Mouse (Mus musculus): ENCODE measurements around the gene Cntnap5b. TPM values are rescaled to one million over a fixed set of nuclear protein-coding genes. Genes with fewer than 3 reads are reported as not detected.

Cntnap5b gene
- 3.1 and 3.3 TPM in 2 replicates for polyA plus RNA-seq (2015; fragmentation: Nextera tagmentation; extraction: Ambion mirVana)

DNA sequence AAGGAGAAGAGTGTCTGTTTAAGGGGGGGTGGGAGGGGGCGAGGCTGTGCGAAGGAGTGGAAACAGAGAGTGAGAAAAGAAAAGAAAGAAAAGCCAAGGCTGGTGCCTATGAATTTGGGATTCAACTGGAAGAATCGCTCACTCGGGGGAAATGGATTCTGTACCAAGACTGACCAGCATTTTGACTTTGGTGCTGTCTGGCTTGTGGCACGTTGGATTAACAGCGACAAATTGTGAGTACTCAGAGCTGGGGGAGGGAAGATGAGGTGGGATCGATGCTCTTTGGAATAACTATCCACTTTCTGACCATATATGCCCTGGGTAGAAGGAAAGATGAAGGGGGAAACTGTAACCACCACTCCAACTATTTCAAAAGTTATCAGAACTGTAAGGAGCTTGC is at the start of gene Cntnap5b:
Cntnap5b (plus strand) TSS at position 152 of the 400 bp plus-strand sequence.
- Histone ChIP-seq H3K4me1 (0 out of 2 replicates have a peak, but pooled peaks cover 6% of the 10 kb centered on the region), H3K9me3 (no peaks in the 10 kb centered on the region), H3K27ac (peak within 1 kb of the TSS; percentile 58; the same call in 1 of the 2 replicates), H3K36me3 (replicated peaks) (no peaks in the 10 kb centered on the region), H3K4me3 (peak within 1 kb of the TSS; percentile 46), H3K4me2 (peak within 1 kb of the TSS; percentile 68), H3K27me3 (replicated peaks) (no peaks in the 10 kb centered on the region), H3K9ac (peak within 1 kb of the TSS; percentile 29)
- 29% methylated on average over 7 of the region's 7 CpGs for WGBS
- peak; percentile 5 for ATAC-seq (replicated peaks)

DNA sequence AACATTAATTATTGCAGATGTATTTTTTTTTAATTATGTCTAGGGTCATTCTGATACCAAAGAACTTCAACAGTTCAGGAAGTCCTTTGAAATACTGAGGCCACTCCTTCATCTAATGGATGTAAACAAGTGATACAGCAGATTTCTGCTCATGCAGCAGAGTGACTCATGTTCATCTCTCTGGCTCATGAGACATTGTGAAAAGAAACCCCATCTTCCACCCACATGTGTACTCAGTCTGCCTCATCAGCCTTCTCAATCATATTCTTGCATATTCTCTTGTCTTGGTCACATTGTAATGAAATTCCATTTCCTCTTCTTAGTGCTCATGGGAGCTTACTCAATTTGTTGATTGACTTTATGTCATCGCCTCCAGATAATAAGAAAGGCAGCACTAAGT is 12.6 kb upstream of the Cntnap5b start:
- Histone ChIP-seq H3K9me3 (no peaks in the 10 kb centered on the region), H3K4me1 (no peaks in the 10 kb centered on the region), H3K4me2 (no peak overlapping the region), H3K36me3 (replicated peaks) (no peaks in the 10 kb centered on the region), H3K27ac (no peak overlapping the region), H3K4me3 (no peak overlapping the region), H3K27me3 (replicated peaks) (no peaks in the 10 kb centered on the region), H3K9ac (no peak overlapping the region)
- 96% methylated on average over 1 of the region's 1 CpGs for WGBS
- no peak for ATAC-seq (replicated peaks)

DNA sequence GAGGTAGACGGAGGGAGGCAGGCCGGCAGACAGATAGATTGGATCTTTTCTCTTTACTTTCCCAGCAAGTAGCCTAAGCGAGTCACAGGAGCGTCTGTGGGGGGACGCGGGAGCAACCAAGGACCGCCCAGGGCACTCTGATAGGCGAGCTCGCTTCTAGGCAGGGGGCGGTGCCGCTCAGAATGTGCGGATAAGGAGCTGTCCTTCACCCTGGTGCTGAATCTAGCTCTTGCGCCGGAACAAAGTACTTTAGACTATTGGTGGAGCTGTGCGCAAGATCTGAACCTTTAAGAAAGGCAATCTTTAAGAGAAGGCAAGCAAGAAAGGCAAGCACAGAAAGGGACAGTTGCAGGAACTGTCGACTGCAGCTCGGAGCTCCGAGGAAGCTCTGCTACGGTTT is 382 bp upstream of the Cntnap5b start:
- Histone ChIP-seq H3K9me3 (no peaks in the 10 kb centered on the region), H3K27ac (peak overlapping the region; percentile 58; the same call in 1 of the 2 replicates), H3K36me3 (replicated peaks) (no peaks in the 10 kb centered on the region), H3K4me2 (peak overlapping the region; percentile 68), H3K4me1 (0 out of 2 replicates have a peak, but pooled peaks cover 6% of the 10 kb centered on the region), H3K27me3 (replicated peaks) (no peaks in the 10 kb centered on the region), H3K9ac (peak overlapping the region; percentile 29), H3K4me3 (peak overlapping the region; percentile 46)
- 1% methylated on average over 19 of the region's 19 CpGs for WGBS
- ATAC-seq (replicated peaks): peak; percentile 92

DNA sequence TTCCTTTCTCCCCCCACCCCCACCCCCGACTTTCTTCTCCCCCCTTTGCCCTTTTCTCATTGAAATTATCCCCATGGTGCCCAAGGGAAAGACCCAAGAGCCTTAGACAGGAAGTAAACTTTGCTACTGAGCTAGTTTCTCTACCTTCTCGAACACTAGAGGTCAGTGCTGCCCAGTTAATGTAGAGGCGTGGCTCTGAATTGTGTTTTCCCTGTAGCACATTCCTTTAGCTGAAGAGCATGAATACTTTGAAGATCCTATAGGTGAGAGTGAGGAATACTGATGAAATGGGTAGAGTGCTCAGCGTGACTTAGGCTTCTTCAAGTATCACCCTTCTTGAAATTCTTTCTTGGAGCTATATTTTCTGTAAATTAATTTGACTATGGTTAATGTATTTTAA is 1.6 kb downstream of the Cntnap5b start:
- Histone ChIP-seq H3K36me3 (replicated peaks) (no peaks in the 10 kb centered on the region), H3K4me2 (peak overlapping the region; percentile 68), H3K9ac (no peak overlapping the region), H3K9me3 (no peaks in the 10 kb centered on the region), H3K4me3 (peak overlapping the region; percentile 46), H3K27ac (no peak overlapping the region), H3K4me1 (0 out of 2 replicates have a peak, but pooled peaks cover 6% of the 10 kb centered on the region), H3K27me3 (replicated peaks) (no peaks in the 10 kb centered on the region)
- peak; percentile 77; the same call in 1 of the 2 replicates for ATAC-seq (replicated peaks)
- WGBS: 4% methylated on average over 4 of the region's 4 CpGs

DNA sequence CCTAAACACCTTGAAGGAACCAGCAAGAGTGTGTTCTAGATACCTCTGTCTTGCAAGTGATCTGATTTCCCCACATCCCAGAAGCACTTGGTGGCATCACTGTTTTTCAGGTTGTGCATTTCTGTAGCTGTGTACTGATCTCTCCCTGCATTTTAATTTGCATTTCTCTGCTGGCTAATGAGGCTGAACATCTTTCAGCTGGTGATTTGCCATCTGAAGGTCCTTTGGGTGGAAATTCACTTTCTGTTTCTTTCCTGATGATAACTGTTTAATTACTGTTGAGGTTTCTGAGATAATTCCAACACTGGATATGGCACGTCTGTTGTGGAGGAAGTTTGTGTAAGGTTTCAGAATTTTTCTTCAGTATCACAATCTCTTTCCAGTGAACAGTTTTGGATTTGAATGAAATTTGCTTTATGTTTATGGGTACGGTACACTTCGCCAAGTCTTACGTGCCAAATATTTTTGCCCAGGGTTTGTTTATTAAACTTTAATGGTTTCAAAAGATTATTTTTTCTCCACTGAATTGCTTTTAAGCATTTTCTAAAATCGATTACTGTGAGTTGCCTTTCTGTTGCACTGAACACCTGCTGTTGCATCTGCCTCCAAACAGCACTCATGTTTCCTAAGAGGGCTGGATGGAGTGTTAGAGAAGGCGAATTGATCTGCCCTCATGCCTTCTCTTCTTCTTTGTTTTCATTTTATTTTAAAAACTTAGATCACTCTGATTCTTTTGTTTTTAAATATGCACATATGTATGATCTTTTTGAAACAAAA is 41.0 kb downstream of the Cntnap5b start:
- no peak overlapping the region for H3K9ac ChIP-seq
- H3K4me3 ChIP-seq: no peak overlapping the region
- 87% methylated on average over 6 of the region's 6 CpGs for WGBS
- no peak for ATAC-seq (replicated peaks)
- H3K36me3 ChIP-seq (replicated peaks): no peaks in the 10 kb centered on the region
- no peak overlapping the region for H3K27ac ChIP-seq
- no peaks in the 10 kb centered on the region for H3K27me3 ChIP-seq (replicated peaks)
- H3K9me3 ChIP-seq: no peaks in the 10 kb centered on the region
- H3K4me1 ChIP-seq: no peaks in the 10 kb centered on the region
- no peak overlapping the region for H3K4me2 ChIP-seq

DNA sequence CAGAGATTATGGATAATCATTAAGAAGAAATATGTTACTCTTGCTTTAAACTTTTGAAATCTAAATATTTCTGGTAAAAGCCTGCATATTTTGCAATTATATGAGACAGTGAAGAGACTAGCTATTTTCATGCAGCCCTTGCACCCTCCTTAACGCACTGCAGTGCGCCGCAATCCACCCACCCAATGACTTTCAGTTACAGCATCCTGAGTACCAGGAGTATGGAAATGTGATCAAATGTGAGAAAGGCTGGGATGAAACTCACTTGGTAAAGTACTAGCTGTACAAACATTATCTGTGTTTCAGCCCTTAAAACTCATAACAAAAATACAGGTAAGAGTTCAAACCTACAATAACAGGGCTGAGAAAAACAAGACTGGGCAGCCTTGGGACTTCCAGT is 99.8 kb downstream of the Cntnap5b start:
- no peaks in the 10 kb centered on the region for H3K4me1 ChIP-seq
- ATAC-seq (replicated peaks): no peak
- no peaks in the 10 kb centered on the region for H3K9me3 ChIP-seq
- H3K36me3 ChIP-seq (replicated peaks): no peaks in the 10 kb centered on the region
- no peak overlapping the region for H3K9ac ChIP-seq
- WGBS: 94% methylated on average over 3 of the region's 3 CpGs
- H3K27me3 ChIP-seq (replicated peaks): no peaks in the 10 kb centered on the region
- no peak overlapping the region for H3K4me3 ChIP-seq
- H3K27ac ChIP-seq: no peak overlapping the region
- H3K4me2 ChIP-seq: no peak overlapping the region

DNA sequence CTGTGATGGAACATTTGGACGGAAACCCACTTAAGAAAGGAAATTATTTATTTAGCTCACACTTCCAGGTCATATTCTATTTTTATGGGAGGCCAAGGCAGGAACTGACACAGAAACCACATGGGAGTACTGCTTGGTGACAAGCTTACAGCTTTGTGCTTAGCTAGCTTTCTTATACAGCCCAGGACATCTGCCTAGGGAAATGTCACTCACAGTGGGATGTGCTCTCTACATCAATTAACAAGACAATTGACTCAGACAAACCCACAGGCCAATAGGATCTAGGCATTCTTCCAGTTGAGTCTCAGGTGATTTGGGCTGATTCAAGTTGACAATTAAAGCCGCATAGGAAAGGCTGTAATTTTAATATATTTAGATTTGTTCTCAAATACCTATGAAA is 135.2 kb downstream of the Cntnap5b start:
- 49% methylated on average over 2 of the region's 2 CpGs for WGBS

DNA sequence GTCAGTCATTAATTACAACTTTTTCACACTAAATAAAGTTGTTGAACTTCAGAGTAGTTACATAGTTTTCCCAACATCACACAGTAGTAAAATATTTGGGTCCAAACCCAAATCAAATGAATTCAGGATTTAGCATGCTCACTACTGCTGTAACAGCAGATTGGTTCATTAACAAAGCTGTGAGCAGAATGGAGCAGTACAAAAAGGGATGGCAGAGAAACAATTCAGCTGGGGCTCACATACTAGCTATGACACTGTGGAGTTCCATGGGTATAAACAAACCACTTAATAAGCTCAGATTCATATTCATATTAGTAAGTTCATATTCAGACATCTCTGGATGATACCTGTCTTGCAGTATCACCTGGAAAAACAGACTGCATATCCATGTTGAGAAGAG is 170.9 kb downstream of the Cntnap5b start:
- Histone ChIP-seq H3K4me3 (no peak overlapping the region), H3K27me3 (replicated peaks) (no peaks in the 10 kb centered on the region), H3K36me3 (replicated peaks) (no peaks in the 10 kb centered on the region), H3K27ac (no peak overlapping the region), H3K4me2 (no peak overlapping the region), H3K9me3 (no peaks in the 10 kb centered on the region), H3K9ac (no peak overlapping the region), H3K4me1 (no peaks in the 10 kb centered on the region)
- no peak for ATAC-seq (replicated peaks)

More for the DNA sequence above, 135.2 kb downstream of the Cntnap5b start:
- no peaks in the 10 kb centered on the region for H3K36me3 ChIP-seq (replicated peaks)
- peak; percentile 76; the same call in 1 of the 2 replicates for ATAC-seq (replicated peaks)
- no peak overlapping the region for H3K27ac ChIP-seq
- H3K4me1 ChIP-seq: no peaks in the 10 kb centered on the region
- no peaks in the 10 kb centered on the region for H3K27me3 ChIP-seq (replicated peaks)
- no peak overlapping the region for H3K9ac ChIP-seq
- H3K4me3 ChIP-seq: no peak overlapping the region
- H3K4me2 ChIP-seq: no peak overlapping the region
- no peaks in the 10 kb centered on the region for H3K9me3 ChIP-seq

DNA sequence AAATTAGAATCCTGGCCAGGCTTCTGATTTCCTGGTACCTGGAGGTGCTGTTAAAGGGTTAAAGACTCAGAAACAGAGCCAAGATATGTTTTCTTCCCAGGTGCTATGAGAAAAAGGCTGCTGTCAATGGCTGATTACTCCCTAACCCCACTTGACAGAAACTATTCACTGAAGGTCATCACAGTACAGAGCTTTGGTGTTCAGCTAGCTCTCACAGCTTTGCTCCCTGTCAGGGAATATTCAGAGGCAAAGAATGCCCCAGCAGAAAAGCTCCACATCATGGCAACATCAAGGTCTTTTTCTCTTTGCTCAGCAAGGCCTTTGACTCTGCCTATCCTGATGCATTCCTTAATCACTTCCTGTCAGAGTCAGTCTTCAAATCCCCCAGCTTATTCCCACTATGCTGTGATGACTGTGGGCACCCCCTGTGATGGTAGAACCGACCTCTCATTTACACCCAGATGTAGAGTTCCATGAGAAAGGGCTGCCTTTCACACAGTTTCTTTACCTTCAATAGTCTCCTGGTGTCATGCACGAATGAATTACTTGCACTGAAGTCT is 186.9 kb downstream of the Cntnap5b start:
- no peaks in the 10 kb centered on the region for H3K27me3 ChIP-seq (replicated peaks)
- no peaks in the 10 kb centered on the region for H3K9me3 ChIP-seq
- no peaks in the 10 kb centered on the region for H3K36me3 ChIP-seq (replicated peaks)
- H3K27ac ChIP-seq: no peak overlapping the region
- H3K4me1 ChIP-seq: no peaks in the 10 kb centered on the region
- peak; percentile 90 for ATAC-seq (replicated peaks)
- no peak overlapping the region for H3K4me2 ChIP-seq
- no peak overlapping the region for H3K9ac ChIP-seq
- no peak overlapping the region for H3K4me3 ChIP-seq
- 14% methylated on average over 2 of the region's 2 CpGs for WGBS

DNA sequence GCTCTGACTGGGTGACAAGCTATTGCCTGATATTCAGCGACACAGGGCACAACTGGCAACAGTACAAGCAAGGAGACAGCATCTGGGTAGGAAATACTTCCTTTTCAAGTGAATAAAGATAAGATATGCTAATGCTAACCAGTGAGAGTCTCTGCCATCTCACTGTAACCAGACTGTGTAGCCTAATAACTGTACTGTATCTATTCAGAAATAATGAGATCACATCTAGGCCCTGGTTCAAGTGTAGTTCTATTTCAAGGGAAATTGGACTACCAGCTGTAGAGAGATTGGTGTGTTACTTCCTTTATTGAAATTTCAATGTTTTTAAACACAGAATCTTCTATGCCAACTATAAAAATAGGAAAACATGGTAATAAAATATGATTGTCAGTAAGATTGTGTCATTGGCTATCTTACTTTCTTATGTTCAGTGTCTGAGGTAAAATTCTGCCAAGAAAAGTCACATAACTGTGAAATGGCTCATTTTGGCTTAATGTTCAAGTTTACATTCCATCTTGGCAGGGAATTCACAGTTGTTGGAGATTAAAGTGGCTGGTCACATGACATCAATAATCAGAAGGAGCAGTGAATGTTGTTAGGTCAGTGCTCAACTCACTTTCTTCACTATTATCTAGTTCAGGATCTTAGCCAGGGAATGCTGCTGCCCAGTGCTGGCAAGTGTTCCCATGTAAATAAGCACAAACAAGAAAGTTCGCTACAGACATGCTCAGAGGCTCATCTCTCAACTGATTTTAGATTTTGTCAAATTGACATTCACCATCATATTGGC is 194.9 kb downstream of the Cntnap5b start:
- no peak overlapping the region for H3K4me2 ChIP-seq
- H3K27ac ChIP-seq: no peak overlapping the region
- WGBS: 90% methylated on average over 2 of the region's 2 CpGs
- no peak overlapping the region for H3K4me3 ChIP-seq
- ATAC-seq (replicated peaks): no peak
- H3K9ac ChIP-seq: no peak overlapping the region
- H3K9me3 ChIP-seq: no peaks in the 10 kb centered on the region
- H3K27me3 ChIP-seq (replicated peaks): no peaks in the 10 kb centered on the region
- H3K4me1 ChIP-seq: peaks cover 9% of the 10 kb centered on the region; the same call in 1 of the 2 replicates
- no peaks in the 10 kb centered on the region for H3K36me3 ChIP-seq (replicated peaks)

DNA sequence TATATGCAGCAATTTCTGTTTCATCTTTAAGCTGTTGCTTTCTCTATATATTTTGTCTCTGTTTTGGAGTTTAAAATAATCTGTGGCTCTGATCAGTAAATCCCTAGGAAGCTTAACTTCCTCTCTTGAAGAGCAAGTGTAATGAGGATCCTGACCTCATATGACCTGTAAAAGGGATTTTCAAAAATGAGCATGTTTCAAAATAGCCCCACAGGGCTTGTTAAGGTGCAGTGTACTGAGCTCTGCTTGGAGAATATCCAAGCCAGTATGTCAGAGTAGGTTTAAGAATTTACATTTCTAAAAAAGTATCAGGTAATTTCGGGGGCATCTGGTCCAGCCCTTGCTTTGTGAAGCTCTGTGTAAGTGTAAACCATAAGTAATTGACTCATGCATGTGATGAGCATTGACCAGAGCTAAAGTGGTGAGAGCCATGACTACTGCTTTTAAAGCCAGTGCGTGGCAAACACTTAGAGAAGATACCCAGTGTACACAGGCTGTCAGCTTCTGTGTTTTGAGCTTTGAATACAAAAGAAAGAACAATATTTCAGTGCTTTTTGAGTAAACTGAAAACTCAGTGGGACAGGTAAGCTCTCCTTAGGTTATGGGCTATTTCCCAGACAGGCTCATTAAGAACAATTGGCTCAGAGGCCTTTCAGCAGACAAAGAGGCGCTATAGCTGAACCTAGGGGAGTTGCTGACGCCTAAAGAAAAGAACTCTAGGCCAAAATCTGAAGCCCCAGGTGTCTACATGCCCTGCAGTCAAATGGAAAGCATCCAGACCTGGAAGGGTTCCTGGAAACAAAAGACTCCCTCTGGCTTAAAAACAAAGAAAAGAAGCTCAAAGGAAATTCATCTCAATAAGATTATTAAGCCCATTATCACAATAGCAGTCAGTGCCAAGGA is 197.9 kb downstream of the Cntnap5b start:
- peaks cover 9% of the 10 kb centered on the region; the same call in 1 of the 2 replicates for H3K4me1 ChIP-seq
- H3K4me2 ChIP-seq: no peak overlapping the region
- H3K9me3 ChIP-seq: no peaks in the 10 kb centered on the region
- H3K4me3 ChIP-seq: no peak overlapping the region
- ATAC-seq (replicated peaks): peak; percentile 71
- no peak overlapping the region for H3K9ac ChIP-seq
- H3K27ac ChIP-seq: peak overlapping the region; percentile 38; the same call in 1 of the 2 replicates
- WGBS: 15% methylated on average over 4 of the region's 4 CpGs
- H3K27me3 ChIP-seq (replicated peaks): no peaks in the 10 kb centered on the region
- no peaks in the 10 kb centered on the region for H3K36me3 ChIP-seq (replicated peaks)

Data from midbrain, embryonic 15.5 days (tissue).